Mouse (Mus musculus) left cerebral cortex, postnatal 25 days (tissue): ENCODE measurements around the gene Inf2. TPM values are rescaled to one million over a fixed set of nuclear protein-coding genes. Genes with fewer than 3 reads are reported as not detected.

ENCODE experiments used
- microRNA-seq, 2 experiments: library from miRNA; unstranded; fragments of <30 nt; microRNA quantifications; one replicate each; pipeline ENCODE4 v1.2.0; 2022
- total RNA-seq, 2 experiments: library from RNA; stranded (reverse); gene quantifications; 2 replicates each; pipeline ENCODE4 v1.2.3; 2021

Inf2 gene
- total RNA-seq, 2 experiments from 2014 or later = 108 to 155 TPM

Small RNAs within 50 kb of the gene (microRNA-seq; reads per million reads assigned to microRNA genes)
- gene Mir6939 = 0.67 to 1.5 reads per million in 2 experiments

Other genes with a start within 250 kb of the Inf2 start
- gene A530016L24Rik, start 99.3 kb upstream of the Inf2 start, total RNA-seq = under 1 TPM; 0.23 to 0.48 TPM
- 100 to 1,000 TPM; 131 to 133 TPM for gene Tmem179, start 72.0 kb upstream of the Inf2 start, total RNA-seq
- 10 to 100 TPM; 16.4 to 18.2 TPM for gene Adssl1, start 31.3 kb downstream of the Inf2 start, total RNA-seq
- 10 to 100 TPM; 17.4 to 18.8 TPM for gene Siva1, start 55.9 kb downstream of the Inf2 start, total RNA-seq
- gene Akt1, start 86.1 kb downstream of the Inf2 start, total RNA-seq = 100 to 1,000 TPM; 138 to 140 TPM
- 1 to 10 TPM in 1 of 2 experiments, under 1 TPM in 1; 0.76 to 1.3 TPM for gene Zbtb42, start 90.0 kb downstream of the Inf2 start, total RNA-seq
- gene Cep170b, start 131.7 kb downstream of the Inf2 start, total RNA-seq = 100 to 1,000 TPM; 246 TPM
- 10 to 100 TPM in 1 of 2 experiments, 1 to 10 TPM in 1; 9.3 to 10.7 TPM for gene Pld4, start 171.9 kb downstream of the Inf2 start, total RNA-seq
- gene Ahnak2, start 213.9 kb downstream of the Inf2 start, total RNA-seq = 1 to 10 TPM; 5.3 to 5.5 TPM
- gene Clba1, start 220.2 kb downstream of the Inf2 start, total RNA-seq = 10 to 100 TPM; 17.1 to 17.7 TPM
- 10 to 100 TPM in 1 of 2 experiments, 1 to 10 TPM in 1; 9.5 to 10.6 TPM for gene Cdca4, start 240.6 kb downstream of the Inf2 start, total RNA-seq